Mouse (Mus musculus): ENCODE measurements around the gene Oma1. TPM values are rescaled to one million over a fixed set of nuclear protein-coding genes. Genes with fewer than 3 reads are reported as not detected.

Gene Oma1
- total RNA-seq (2014; fragmentation: Nextera tagmentation): 12.2 and 35.3 TPM in 2 replicates
- 68.2 and 89.2 TPM in 2 replicates for total RNA-seq (2017)

DNA sequence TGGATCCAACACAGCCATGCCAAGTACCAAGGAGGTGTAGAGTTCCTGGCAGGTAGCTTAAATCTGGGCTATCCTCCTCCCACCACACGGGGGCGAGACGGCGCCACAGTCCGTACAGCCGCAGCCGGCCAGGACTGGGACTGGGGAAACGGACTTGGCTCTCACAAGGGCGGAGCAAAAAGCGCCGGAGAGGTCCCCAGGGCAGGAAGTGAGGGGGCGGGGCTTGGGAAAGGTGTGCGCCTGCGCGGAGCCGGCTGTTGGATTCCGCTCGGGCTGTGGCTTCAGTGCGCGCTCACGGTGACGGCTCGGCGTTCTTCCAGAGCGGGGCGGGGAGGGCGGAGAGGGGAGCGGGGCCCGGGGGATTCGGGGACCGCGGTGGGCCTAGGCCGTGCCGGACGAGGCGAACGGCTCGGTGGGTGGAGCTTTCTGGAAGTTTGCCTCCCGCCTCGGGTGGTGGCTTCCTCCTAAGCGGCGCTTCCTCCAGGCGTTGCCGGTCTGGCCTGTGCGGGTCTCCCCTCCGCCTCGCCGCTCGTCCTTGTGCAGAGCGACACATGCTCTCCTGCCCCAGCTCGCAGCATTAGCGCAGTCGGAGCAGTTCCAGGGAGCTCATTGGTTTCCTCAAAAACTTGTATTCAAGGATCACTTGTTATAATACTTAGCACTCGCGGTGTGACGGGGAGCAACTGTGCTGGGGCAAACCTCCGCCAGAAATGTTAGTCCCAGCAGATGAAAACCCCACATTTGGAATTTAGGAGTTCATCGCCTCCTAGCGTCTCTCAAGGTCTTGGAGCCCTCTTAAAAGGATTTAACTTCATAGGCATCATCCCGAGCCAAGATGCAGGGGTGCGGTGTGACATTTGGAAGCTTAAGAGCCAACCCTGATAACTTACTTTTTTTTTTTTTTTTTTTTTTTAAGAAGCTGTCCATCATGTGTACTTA is at the start of gene Oma1:
Gene Oma1, plus strand, starts transcription at position 226 of the 939 bp plus-strand sequence.
- ATAC-seq (replicated peaks; ENCODE audit: low FRiP score, low TSS enrichment, poor library complexity, severe bottlenecking): peak; percentile 98

DNA sequence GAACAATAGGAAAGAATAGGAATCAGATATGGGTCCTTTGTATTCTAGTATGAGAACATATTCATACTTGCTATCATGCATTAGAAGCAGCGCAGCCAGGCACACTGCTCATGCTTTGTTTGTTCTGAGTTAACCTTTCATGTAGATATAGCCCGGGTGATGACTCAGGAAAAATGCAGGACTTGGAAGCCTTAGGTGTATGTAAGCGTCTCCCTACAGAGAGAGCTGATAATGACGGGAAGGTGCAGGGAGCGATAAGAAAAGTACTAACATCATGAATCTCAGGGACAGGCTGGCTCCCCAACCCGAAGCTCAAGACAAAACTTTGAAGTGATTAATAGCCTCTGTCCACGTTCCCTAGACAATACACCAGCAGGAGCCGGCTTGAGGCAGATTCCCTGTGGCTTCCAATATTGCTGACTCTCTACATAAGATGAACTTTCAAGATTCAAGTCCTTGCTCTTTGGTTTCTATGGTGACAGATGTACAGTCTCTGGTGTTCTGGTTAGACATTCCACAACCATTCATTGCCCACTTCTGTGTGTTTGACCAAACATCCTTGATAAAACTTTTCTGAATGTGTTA is 49.7 kb upstream of the Oma1 start:
- peak; percentile 68 for ATAC-seq (replicated peaks; ENCODE audit: low FRiP score, low TSS enrichment, poor library complexity, severe bottlenecking)

DNA sequence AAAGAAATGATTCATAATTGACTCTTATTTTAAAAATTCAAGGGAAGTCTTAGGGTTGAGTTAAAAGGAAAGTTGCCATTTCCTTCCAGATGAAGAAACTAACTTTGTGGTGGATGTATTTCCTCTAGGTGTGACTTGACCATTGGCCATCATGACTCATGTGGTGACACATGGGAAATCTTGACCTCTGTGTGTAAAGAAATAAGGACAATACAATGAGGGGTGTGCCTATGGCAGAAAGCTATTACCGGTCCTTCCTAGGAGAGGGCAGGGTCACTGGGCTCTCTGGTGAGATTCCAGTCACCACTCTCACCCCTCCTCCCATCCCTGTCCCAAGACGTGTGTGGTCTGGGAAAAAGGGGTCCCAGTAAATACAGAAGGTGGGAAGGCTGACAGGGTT is 48.4 kb upstream of the Oma1 start:
- no peak for ATAC-seq (replicated peaks; ENCODE audit: low FRiP score, low TSS enrichment, poor library complexity, severe bottlenecking)

DNA sequence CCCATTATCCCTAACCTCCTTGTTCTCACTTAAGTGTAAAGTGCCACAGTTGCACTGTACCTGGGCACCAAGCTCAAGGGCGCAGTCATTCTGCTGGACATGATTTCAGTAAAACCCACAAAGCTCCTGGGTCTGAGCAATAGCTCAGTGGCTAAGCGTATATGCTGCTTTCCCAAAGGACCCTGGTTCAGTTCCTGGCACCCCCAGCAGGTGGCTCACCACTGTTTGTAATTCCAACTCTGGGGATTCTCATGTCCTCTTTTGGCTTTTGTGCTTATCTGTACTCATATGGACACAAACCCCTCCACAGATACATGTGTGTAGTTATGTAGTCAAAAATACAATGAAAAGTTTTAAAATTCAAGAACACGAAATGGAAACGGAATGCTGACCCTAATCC is 44.3 kb upstream of the Oma1 start:
- 0 out of 2 replicates have a peak, but pooled peaks have one; percentile 44 for ATAC-seq (replicated peaks; ENCODE audit: low FRiP score, low TSS enrichment, poor library complexity, severe bottlenecking)

DNA sequence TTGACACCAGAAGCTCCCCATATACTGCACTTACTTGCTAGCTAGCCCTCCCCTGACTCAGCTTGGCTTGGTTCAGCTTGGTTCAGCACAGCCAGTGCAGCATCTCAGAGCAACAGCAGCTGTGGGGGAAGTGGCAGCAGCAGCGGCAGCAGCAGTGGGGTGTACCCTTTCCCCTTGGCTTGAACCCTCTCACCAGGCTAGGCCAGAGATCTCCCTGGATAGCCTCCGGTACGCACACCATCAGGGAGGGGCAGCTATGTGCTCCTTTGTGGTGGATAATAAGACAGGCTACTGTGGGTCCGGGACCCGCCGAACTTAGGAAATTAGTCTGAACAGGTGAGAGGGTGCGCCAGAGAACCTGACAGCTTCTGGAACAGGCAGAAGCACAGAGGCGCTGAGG is 40.6 kb upstream of the Oma1 start:
- ATAC-seq (replicated peaks; ENCODE audit: low FRiP score, low TSS enrichment, poor library complexity, severe bottlenecking): no peak

DNA sequence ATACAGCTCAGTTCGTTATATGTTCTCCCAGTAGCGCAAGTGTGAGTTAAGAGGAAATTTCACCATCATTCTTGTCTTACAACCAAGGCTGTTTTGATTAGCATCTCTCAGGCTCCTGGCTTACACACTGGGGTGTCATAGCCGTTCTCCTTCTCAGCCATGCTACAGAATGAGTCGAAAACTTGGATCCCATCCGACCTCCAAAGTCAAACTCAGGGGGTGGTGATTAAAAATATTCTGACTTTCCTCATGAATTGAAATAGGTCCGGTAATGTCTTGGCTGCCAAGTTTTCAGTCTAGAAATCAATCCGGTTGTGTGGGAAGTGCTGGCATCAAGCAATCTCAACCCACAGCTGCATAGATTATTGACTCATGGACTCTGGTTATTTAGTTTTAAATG is 25.3 kb upstream of the Oma1 start:
- ATAC-seq (replicated peaks; ENCODE audit: low FRiP score, low TSS enrichment, poor library complexity, severe bottlenecking): no peak

DNA sequence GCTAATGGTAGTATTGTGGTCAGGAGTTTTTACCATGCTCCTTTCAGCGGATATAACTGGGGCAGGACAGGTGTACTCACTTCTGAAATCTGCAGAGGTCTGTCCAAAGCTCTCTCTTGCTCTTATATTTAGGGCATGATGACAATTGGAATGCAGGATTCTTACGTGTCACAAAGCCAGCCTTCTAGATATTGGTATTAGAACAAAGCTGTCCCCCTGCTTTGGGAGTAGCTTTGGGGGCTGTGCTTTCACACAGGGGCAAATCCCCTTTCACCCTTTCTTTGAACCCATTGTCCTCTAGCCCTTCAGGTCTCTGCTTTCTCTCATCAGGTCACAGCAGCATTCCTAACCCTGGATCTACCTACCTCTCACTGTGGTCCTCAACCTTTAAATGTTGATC is 22.8 kb upstream of the Oma1 start, which contains the start of gene 4921539E11Rik:
Gene 4921539E11Rik, minus strand, starts transcription at position 101 of the 400 bp plus-strand sequence.
- ATAC-seq (replicated peaks; ENCODE audit: low FRiP score, low TSS enrichment, poor library complexity, severe bottlenecking): no peak

DNA sequence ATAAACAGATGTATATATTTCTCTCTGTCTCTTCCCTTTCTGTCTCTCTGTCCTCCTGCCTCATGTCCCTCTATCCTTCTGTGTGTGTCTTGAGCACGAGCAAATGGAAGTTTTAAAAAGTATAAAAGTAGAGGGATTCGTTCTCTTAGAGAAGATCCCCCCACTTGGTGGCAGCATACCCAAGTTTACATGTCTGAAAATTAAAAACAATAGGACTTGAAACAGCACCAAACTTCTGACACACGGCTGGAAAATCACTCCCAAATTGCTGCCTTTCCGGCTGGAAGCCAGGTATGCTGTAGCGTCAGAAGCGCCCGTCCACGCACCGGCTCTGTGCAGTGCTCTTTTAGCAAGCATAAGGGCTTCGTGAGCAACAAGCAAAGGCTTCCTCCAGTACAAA is 14.3 kb upstream of the Oma1 start:
- ATAC-seq (replicated peaks; ENCODE audit: low FRiP score, low TSS enrichment, poor library complexity, severe bottlenecking): no peak

DNA sequence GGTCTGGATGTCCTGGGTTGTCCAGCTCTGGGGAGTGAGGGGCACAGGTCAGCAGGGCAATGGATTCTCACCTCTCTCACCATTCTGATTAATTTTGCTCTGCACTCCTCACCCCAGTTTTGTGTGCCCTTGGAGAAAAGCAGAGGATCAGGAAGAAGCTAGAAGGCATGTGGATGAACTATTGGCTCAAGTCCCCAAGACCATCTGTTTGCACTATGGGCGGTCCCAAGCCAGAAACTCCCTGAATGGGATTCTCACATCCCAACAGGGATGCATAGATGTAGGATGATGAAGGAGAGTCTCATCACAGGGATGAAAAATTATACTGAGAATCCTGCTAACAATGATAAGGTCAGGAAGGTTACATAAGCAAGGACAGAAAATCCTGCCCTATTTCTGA is 9.8 kb upstream of the Oma1 start:
- ATAC-seq (replicated peaks; ENCODE audit: low FRiP score, low TSS enrichment, poor library complexity, severe bottlenecking): no peak

DNA sequence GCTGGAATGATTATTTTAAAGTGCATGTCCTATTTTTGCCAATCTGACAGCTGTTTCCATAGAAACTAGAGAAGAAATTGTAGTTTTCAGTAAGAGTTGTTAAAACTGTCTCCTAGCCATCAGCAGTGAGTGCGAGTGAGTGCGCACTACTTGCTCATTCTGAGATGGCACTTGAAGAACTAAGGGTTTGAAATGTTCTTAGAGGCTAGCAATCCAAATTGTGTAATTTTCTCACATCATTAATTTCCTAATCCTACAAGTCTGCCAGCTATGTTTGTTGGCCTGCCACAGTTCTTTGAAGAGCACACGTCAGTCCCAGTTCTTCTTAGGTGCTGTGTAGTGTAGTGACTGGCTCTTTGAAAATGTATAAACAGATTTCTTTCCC is 906 bp downstream of the Oma1 start:
- no peak for ATAC-seq (replicated peaks; ENCODE audit: low FRiP score, low TSS enrichment, poor library complexity, severe bottlenecking)

DNA sequence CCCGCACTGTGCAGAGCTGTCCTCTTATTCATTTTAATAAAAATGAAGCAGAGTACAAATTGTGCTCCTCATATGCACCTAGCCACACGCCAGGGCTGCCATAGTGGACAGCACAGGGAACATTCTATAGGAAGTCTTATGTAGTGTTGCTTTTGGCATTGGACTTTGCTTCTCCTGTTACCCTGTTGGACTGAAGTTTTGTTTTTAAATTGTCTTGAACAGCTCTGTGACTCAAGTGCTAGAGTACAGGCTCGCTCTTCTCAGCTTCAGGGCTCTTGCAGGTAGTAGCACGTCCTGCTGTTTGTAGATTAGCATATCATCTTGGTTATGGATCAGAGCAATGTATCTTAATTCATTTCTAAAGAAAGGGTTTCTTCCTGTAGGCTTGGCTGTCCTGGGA is 2.2 kb downstream of the Oma1 start:
- ATAC-seq (replicated peaks; ENCODE audit: low FRiP score, low TSS enrichment, poor library complexity, severe bottlenecking): no peak

DNA sequence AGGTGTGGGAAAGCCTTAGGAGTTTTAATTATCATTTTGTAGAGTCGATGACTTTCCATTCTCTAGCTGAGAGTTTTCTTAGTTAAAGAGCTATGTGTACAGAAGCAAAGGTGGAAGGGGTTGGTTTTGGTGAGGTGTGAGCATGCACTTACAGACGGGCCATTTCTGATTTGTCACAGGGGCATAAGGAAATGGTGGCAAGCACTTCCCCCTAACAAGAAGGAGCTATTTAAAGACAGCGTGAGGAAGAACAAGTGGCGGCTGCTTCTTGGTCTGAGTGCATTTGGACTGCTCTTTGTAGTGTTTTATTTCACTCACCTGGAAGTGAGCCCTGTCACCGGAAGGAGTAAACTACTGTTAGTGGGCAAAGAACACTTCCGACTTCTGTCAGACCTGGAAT is 7.8 kb downstream of the Oma1 start:
- ATAC-seq (replicated peaks; ENCODE audit: low FRiP score, low TSS enrichment, poor library complexity, severe bottlenecking): no peak

DNA sequence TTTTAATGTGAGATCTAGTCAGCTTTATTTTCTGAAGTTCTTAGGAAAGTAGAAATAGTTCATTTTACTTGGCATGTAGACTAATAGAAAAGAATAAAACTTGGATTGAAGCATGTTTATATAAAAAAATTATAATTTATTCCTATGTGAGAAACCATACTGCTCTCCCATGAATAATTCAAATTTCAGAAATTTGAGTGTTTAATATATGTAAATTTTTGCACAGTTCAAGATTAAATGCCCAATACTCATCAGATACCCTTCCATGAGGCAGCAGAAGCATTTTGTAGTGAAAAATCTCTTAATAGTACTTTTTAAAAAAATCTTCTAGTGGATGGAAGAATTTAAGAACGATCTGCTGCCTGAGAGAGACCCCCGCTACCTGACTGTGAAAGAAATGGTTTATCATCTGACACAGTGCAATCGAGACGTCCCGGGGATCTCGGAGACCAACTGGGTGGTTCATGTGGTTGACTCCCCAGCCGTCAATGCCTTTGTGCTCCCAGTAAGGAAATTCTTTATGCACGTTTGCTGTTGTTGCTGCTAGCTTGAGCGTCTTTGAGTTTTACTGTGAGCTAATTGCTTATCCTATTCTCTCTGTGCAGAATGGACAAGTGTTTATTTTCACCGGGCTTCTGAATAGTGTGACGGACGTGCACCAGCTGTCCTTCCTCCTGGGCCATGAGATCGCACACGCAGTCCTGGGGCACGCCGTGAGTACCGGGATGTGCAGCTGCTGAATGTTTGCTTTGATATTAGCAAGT is 11.3 kb downstream of the Oma1 start:
- ATAC-seq (replicated peaks; ENCODE audit: low FRiP score, low TSS enrichment, poor library complexity, severe bottlenecking): no peak

DNA sequence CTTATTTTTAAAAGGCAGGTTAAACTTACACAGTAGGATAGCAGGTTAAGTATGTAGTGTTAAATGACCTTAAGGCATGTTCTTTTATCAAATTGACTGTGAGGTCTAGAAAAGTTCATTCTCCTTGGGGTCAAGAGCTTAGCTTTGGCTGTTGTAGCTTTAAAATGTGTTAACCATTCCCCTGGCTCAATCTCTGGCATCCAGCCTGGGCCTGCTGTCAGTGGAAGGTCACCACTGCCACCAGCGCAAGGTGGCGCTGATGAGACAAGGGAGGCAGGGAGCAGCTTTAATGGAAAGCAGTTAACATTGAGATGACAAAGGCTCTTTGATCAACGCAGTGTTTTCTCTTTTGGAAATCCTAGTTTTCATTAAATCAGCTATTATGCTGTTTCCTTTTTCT is 13.4 kb downstream of the Oma1 start:
- peak; percentile 92 for ATAC-seq (replicated peaks; ENCODE audit: low FRiP score, low TSS enrichment, poor library complexity, severe bottlenecking)

DNA sequence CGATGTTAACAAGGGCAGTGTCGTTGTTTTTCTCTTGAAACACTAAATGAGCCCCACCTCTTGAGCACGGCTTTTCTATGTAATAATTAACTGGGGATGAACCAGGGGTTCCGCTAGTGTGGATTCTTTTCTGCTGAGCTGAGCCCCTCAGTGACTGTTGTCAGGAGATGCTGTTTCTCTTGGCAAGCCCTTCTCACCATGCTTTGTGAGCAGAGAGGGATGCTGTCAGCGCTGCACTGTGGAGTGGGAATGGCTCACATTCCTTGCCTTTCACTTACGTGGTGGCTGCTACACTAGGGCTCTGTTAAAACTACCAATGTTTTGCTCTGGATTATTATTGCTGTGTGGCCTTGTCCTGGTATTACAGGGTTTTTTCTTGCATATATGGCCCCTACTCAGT is 15.7 kb downstream of the Oma1 start:
- no peak for ATAC-seq (replicated peaks; ENCODE audit: low FRiP score, low TSS enrichment, poor library complexity, severe bottlenecking)

DNA sequence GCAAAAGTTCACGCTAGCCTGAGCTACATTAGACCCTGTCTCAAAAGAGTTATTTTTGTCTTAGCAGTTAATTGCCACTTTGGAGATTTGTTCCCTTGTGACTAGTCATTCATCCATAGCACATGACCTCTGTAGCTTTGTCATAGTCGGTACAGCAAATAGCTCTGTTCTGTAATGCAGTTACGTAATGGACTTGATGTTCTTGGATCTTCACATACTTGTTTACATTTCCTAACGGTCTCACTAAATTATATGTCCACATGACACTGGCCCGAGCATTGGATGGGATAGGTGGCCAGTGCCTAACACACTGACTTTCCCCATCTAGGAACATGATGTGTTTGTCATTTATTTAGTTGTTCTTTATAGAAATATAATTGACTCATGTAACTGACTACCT is 21.5 kb downstream of the Oma1 start:
- no peak for ATAC-seq (replicated peaks; ENCODE audit: low FRiP score, low TSS enrichment, poor library complexity, severe bottlenecking)

DNA sequence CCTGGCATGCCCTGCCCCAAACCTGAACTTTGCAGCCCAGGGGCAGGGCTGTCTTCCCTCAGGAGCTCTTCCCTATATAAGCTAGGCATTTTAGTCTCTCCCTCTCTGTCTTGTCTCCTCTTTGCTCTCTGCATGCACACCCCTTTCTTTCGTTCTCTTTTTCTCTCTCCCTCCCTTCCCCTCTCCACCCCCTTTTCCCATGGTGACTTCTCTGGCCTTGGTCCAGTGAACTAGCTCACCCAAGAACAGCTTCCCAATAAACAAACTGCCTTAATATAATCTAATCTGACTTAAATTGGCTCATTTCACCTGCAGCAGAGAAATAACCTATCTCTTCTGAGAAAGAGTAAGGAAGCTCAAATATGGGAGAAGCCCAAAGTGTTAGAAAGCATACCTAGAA is 27.1 kb downstream of the Oma1 start:
- ATAC-seq (replicated peaks; ENCODE audit: low FRiP score, low TSS enrichment, poor library complexity, severe bottlenecking): no peak

DNA sequence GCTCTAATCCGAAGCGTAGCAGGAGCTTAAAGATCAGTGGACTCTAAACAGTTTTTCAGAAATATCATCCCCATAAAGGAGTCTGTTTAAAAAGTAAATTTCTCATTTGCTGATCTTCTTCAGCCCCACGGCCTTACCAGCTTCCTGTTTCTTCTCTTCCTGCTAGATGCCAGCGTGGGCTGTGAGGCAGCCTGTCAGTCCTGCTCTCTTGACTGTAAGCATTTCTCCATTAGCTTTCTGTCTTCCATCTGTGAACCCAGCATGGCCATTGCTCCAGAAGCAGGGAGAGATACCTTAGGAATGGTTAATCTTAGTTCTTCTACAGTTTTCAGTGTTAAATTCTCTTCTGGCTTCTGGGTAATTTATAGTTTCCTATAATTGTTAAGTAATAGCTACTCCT is 28.0 kb downstream of the Oma1 start:
- ATAC-seq (replicated peaks; ENCODE audit: low FRiP score, low TSS enrichment, poor library complexity, severe bottlenecking): no peak

DNA sequence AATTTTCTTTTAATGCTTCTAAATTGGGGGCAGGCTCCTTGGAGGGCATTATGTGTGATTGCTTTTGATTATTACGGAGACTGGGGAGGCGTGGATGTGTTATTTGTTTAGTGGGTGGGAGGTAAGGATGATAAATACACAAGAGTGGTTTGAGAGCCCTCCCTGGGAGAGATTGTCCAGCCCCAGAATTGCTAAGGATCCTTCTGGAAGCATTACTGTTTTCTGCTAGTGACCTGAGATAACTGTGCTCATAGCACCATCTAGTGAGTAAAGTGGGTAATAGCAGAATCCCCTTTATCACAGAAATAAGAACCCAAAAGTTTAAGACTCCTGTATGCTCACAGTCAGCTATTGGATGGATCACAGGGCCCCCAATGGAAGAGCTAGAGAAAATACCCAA is 32.4 kb downstream of the Oma1 start:
- peak; percentile 78 for ATAC-seq (replicated peaks; ENCODE audit: low FRiP score, low TSS enrichment, poor library complexity, severe bottlenecking)

DNA sequence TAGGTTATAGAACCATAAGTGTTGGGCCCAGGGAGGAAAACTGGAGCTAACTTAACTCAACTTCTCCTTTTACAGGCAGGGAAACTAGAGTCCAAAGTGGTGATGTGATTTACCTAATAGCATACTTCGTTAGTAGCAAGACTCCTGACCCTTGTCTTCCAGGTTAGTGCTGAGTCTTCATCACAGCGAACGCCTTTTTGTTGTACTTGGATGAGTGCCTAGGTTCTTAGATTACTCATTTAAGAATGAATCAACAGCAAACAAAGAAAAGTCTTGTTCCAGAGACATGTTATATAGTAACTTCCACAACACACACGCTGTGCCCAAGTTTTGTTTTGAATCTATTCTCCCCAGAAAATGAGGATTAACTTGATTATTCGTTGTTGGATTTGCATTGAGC is 33.2 kb downstream of the Oma1 start:
- no peak for ATAC-seq (replicated peaks; ENCODE audit: low FRiP score, low TSS enrichment, poor library complexity, severe bottlenecking)
